Mouse (Mus musculus): ENCODE results near the gene Rnh1. TPM values are rescaled to one million over a fixed set of nuclear protein-coding genes. Genes with fewer than 3 reads are reported as not detected.

The Rnh1 gene
- polyA plus RNA-seq, 1 experiment = 48.5 TPM

GRCm38 (mm10) chr7:141215101-141215879, 42.6 kb upstream of the Rnh1 start, which contains the start of gene Rassf7:
Gene Rassf7, plus strand, starts transcription at chr7:141215860.
- H3K9me3 ChIP-seq (replicated peaks; ENCODE audit: control insufficient read depth, insufficient read depth, low read length, poor library complexity, severe bottlenecking) = no peaks in the 10 kb centered on the region
- peak within 1 kb of the TSS; percentile 86 for H3K27ac ChIP-seq (ENCODE audit: insufficient read depth, low read length)
- H3K9ac ChIP-seq (ENCODE audit: low read depth, poor library complexity, severe bottlenecking) = peak within 1 kb of the TSS; percentile 50
- peak within 1 kb of the TSS; percentile 90 for H3K4me3 ChIP-seq (ENCODE audit: low read depth, low read length)
- 0 out of 2 replicates have a peak, but pooled peaks cover 5% of the 10 kb centered on the region for H3K36me3 ChIP-seq (ENCODE audit: control insufficient read depth, insufficient read depth, low read length, poor library complexity, severe bottlenecking)
- no peaks in the 10 kb centered on the region for H3K27me3 ChIP-seq (ENCODE audit: control insufficient read depth, insufficient read depth, low read length, poor library complexity, severe bottlenecking)
- H3K4me1 ChIP-seq (ENCODE audit: control insufficient read depth, insufficient read depth, low read length) = peaks cover 10% of the 10 kb centered on the region
- peak; percentile 46 for TF ChIP-seq POLR2A (IDR thresholded peaks at IDR 0.05; ENCODE audit: insufficient read depth, low read length)
- peak; percentile 61; the same call in 1 of the 2 replicates for TF ChIP-seq EP300 (IDR thresholded peaks at IDR 0.05; ENCODE audit: insufficient read depth, low read depth, low read length)
- TF ChIP-seq CTCF (IDR thresholded peaks at IDR 0.05; ENCODE audit: low read depth, low read length) = no peak

DNA sequence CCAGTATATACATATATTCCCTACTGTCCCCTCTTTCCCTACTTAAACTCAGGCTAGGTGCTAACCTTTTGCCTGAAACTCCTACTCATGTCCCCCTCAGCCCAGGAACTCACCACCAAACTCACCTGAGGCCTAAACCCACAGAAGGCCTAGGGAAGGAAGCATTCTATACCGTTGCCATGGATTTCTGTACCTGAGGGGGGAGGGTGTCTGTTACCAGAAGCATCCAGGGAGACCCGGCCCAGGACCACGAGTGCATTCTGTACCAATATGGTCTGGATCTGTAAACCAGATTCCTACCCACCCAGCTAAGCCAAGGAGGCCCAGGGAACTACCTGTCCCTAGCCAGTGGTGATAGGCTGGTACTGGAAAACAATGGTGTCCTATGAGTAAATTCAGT, 41.7 kb upstream of the Rnh1 start:
- TF ChIP-seq EP300 (IDR thresholded peaks at IDR 0.05; ENCODE audit: insufficient read depth, low read depth, low read length) (no peak), CTCF (IDR thresholded peaks at IDR 0.05; ENCODE audit: low read depth, low read length) (no peak), POLR2A (IDR thresholded peaks at IDR 0.05; ENCODE audit: insufficient read depth, low read length) (no peak)
- H3K36me3 ChIP-seq (ENCODE audit: control insufficient read depth, insufficient read depth, low read length, poor library complexity, severe bottlenecking) = 0 out of 2 replicates have a peak, but pooled peaks cover 5% of the 10 kb centered on the region
- H3K27ac ChIP-seq (ENCODE audit: insufficient read depth, low read length) = peak overlapping the region; percentile 86
- no peaks in the 10 kb centered on the region for H3K9me3 ChIP-seq (replicated peaks; ENCODE audit: control insufficient read depth, insufficient read depth, low read length, poor library complexity, severe bottlenecking)
- H3K4me1 ChIP-seq (ENCODE audit: control insufficient read depth, insufficient read depth, low read length) = peaks cover 7% of the 10 kb centered on the region
- no peak overlapping the region for H3K4me3 ChIP-seq (ENCODE audit: low read depth, low read length)
- no peak overlapping the region for H3K9ac ChIP-seq (ENCODE audit: low read depth, poor library complexity, severe bottlenecking)
- no peaks in the 10 kb centered on the region for H3K27me3 ChIP-seq (ENCODE audit: control insufficient read depth, insufficient read depth, low read length, poor library complexity, severe bottlenecking)

GRCm38 (mm10) chr7:141213605-141214235, 41.1 kb upstream of the Rnh1 start, which contains the start of gene Lmntd2:
Gene Lmntd2, minus strand, starts transcription at chr7:141214080.
- Histone ChIP-seq H3K4me3 (ENCODE audit: low read depth, low read length) (peak within 1 kb of the TSS; percentile 60), H3K9ac (ENCODE audit: low read depth, poor library complexity, severe bottlenecking) (peak within 1 kb of the TSS; percentile 28), H3K36me3 (ENCODE audit: control insufficient read depth, insufficient read depth, low read length, poor library complexity, severe bottlenecking) (0 out of 2 replicates have a peak, but pooled peaks cover 3% of the 10 kb centered on the region), H3K27me3 (ENCODE audit: control insufficient read depth, insufficient read depth, low read length, poor library complexity, severe bottlenecking) (no peaks in the 10 kb centered on the region), H3K4me1 (ENCODE audit: control insufficient read depth, insufficient read depth, low read length) (peaks cover 7% of the 10 kb centered on the region), H3K9me3 (replicated peaks; ENCODE audit: control insufficient read depth, insufficient read depth, low read length, poor library complexity, severe bottlenecking) (no peaks in the 10 kb centered on the region), H3K27ac (ENCODE audit: insufficient read depth, low read length) (peak within 1 kb of the TSS; percentile 86)
- TF ChIP-seq EP300 (IDR thresholded peaks at IDR 0.05; ENCODE audit: insufficient read depth, low read depth, low read length) (no peak), CTCF (IDR thresholded peaks at IDR 0.05; ENCODE audit: low read depth, low read length) (no peak), POLR2A (IDR thresholded peaks at IDR 0.05; ENCODE audit: insufficient read depth, low read length) (no peak)

DNA sequence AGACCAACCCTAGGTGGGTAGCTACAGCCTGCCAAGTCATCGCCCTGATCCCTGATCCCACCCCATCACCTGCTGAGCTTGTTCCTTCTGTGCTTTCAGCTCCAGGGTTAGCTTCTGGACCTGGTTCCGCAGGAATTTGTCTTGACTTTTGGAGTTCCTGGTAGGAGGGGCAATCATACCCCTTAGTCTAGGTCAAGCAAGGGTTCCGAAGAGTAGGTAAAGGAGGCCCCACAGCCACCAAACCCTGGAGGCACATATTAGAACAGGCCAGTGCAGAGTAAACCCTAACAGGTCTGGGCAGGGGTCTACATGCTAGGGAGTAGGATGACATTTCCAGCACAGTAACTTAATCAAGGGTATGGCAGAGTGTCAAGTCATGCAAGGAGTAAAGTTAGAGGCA, 40.5 kb upstream of the Rnh1 start:
- Histone ChIP-seq H3K27me3 (ENCODE audit: control insufficient read depth, insufficient read depth, low read length, poor library complexity, severe bottlenecking) (no peaks in the 10 kb centered on the region), H3K4me3 (ENCODE audit: low read depth, low read length) (no peak overlapping the region), H3K36me3 (ENCODE audit: control insufficient read depth, insufficient read depth, low read length, poor library complexity, severe bottlenecking) (0 out of 2 replicates have a peak, but pooled peaks cover 3% of the 10 kb centered on the region), H3K9me3 (replicated peaks; ENCODE audit: control insufficient read depth, insufficient read depth, low read length, poor library complexity, severe bottlenecking) (no peaks in the 10 kb centered on the region), H3K9ac (ENCODE audit: low read depth, poor library complexity, severe bottlenecking) (no peak overlapping the region), H3K27ac (ENCODE audit: insufficient read depth, low read length) (no peak overlapping the region), H3K4me1 (ENCODE audit: control insufficient read depth, insufficient read depth, low read length) (peaks cover 4% of the 10 kb centered on the region)
- TF ChIP-seq POLR2A (IDR thresholded peaks at IDR 0.05; ENCODE audit: insufficient read depth, low read length) = no peak
- no peak for TF ChIP-seq CTCF (IDR thresholded peaks at IDR 0.05; ENCODE audit: low read depth, low read length)

DNA sequence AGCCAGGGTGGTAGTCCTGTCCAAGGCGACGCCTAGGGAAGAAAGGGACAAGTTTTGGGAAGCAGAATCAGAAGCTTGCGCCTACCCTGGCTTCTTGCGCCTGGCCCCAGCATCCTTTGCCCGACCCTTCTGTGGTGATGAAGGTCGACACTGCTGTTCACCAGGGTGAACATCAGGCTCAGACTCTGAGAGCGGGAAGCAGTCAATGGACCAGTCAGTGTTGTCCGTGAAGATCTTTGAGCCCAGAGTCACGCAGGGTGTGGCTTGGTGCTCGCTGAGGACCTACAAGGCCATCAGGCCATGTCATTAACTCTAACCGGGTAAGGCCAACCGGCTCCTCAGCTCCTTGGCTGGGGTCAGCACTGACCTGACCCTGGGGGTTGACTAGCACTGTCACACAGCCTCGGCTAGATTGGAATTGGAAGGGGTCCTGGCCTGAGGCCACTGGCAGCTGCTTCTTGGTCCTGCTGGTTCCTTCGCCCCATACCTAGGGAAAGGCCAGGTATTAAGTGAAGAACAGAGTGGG, 38.0 kb upstream of the Rnh1 start:
- H3K27ac ChIP-seq (ENCODE audit: insufficient read depth, low read length) = no peak overlapping the region

More for the DNA sequence above, 38.0 kb upstream of the Rnh1 start:
- Histone ChIP-seq H3K4me1 (ENCODE audit: control insufficient read depth, insufficient read depth, low read length) (peaks cover 4% of the 10 kb centered on the region), H3K36me3 (ENCODE audit: control insufficient read depth, insufficient read depth, low read length, poor library complexity, severe bottlenecking) (no peaks in the 10 kb centered on the region), H3K4me3 (ENCODE audit: low read depth, low read length) (no peak overlapping the region), H3K27me3 (ENCODE audit: control insufficient read depth, insufficient read depth, low read length, poor library complexity, severe bottlenecking) (no peaks in the 10 kb centered on the region), H3K9ac (ENCODE audit: low read depth, poor library complexity, severe bottlenecking) (no peak overlapping the region), H3K9me3 (replicated peaks; ENCODE audit: control insufficient read depth, insufficient read depth, low read length, poor library complexity, severe bottlenecking) (no peaks in the 10 kb centered on the region)
- TF ChIP-seq EP300 (IDR thresholded peaks at IDR 0.05; ENCODE audit: insufficient read depth, low read depth, low read length) (no peak), POLR2A (IDR thresholded peaks at IDR 0.05; ENCODE audit: insufficient read depth, low read length) (no peak), CTCF (IDR thresholded peaks at IDR 0.05; ENCODE audit: low read depth, low read length) (no peak)
